Mouse (Mus musculus) heart, adult 11 months (tissue): Measurements from ENCODE around the gene Nphp4.
"Not testable (repeated sequence)": the region's sequence is repeated elsewhere in the genome, so short reads cannot be mapped to it uniquely, and the experiment has no call there.

Source experiments
- DNase-seq: peaks from one replicate; pipeline ENCODE4 v3.0.0; 2022

The Nphp4 gene

GRCm38 (mm10) chr4:152480426-152480825 is 3.9 kb downstream of the Nphp4 start:
- no peak for DNase-seq

GRCm38 (mm10) chr4:152488046-152488445 is 11.5 kb downstream of the Nphp4 start:
- no peak for DNase-seq

GRCm38 (mm10) chr4:152490311-152490710 is 13.8 kb downstream of the Nphp4 start:
- DNase-seq = peak; percentile 92

- DNase-seq = peak; percentile 92
Observed at GRCm38 (mm10) chr4:152491250-152491899, 14.9 kb downstream of the Nphp4 start.

GRCm38 (mm10) chr4:152494360-152494879 is 17.9 kb downstream of the Nphp4 start:
- DNase-seq = no peak

- DNase-seq = no peak
Observed at GRCm38 (mm10) chr4:152512221-152512925, 35.9 kb downstream of the Nphp4 start.

GRCm38 (mm10) chr4:152514884-152515283 is 38.4 kb downstream of the Nphp4 start:
- no peak for DNase-seq

GRCm38 (mm10) chr4:152519106-152519505 is 42.6 kb downstream of the Nphp4 start:
- no peak for DNase-seq

- DNase-seq = no peak
Observed at GRCm38 (mm10) chr4:152520083-152520482, 43.6 kb downstream of the Nphp4 start.

GRCm38 (mm10) chr4:152532872-152533271 is 56.4 kb downstream of the Nphp4 start:
- no peak for DNase-seq

- DNase-seq = no peak
Observed at GRCm38 (mm10) chr4:152539756-152540155, 63.2 kb downstream of the Nphp4 start.

GRCm38 (mm10) chr4:152541172-152541571 is 64.7 kb downstream of the Nphp4 start:
- DNase-seq = no peak

- DNase-seq = no peak
Observed at GRCm38 (mm10) chr4:152542447-152542846, 65.9 kb downstream of the Nphp4 start.

- no peak for DNase-seq
Observed at GRCm38 (mm10) chr4:152546481-152546880, 70.0 kb downstream of the Nphp4 start.

GRCm38 (mm10) chr4:152547886-152548663 is 71.6 kb downstream of the Nphp4 start:
- no peak for DNase-seq

- no peak for DNase-seq
Observed at GRCm38 (mm10) chr4:152549507-152550202, 73.1 kb downstream of the Nphp4 start.

GRCm38 (mm10) chr4:152550203-152550549 is 73.7 kb downstream of the Nphp4 start:
- no peak for DNase-seq

GRCm38 (mm10) chr4:152553582-152554285 is 77.2 kb downstream of the Nphp4 start:
- no peak for DNase-seq

- DNase-seq = peak; percentile 96
Observed at GRCm38 (mm10) chr4:152554421-152554820, 77.9 kb downstream of the Nphp4 start.

GRCm38 (mm10) chr4:152555806-152556205 is 79.3 kb downstream of the Nphp4 start:
- not testable (repeated sequence) for DNase-seq

- peak; percentile 92 for DNase-seq
Observed at GRCm38 (mm10) chr4:152558246-152558645, 81.7 kb downstream of the Nphp4 start.

- no peak for DNase-seq
Observed at GRCm38 (mm10) chr4:152568006-152568405, 91.5 kb downstream of the Nphp4 start.
